Mouse (Mus musculus) G1E (cell line): ENCODE measurements around the gene Rfx4. TPM values are rescaled to one million over a fixed set of nuclear protein-coding genes. Genes with fewer than 3 reads are reported as not detected.

ENCODE experiments used
- ATAC-seq: 2 replicates; pipeline ENCODE4 v1.8.0; 2016; ENCODE audit warnings: mild to moderate bottlenecking; ENCODE audit not compliant: insufficient number of reproducible peaks, poor library complexity, low FRiP score, severe bottlenecking; ENCODE audit errors: extremely low read depth
- DNase-seq: peaks from one replicate; pipeline ENCODE4 v3.0.0; 2012; ENCODE audit warnings: low spot score
- H3K27me3 ChIP-seq: 2 replicates; pipeline ENCODE4 v1.6.1; 2012; ENCODE audit warnings: mild to moderate bottlenecking, low read length, inconsistent platforms; ENCODE audit not compliant: insufficient read depth
- H3K36me3 ChIP-seq: replicated peaks from 2 replicates; pipeline ENCODE3; 2012; ENCODE audit warnings: mild to moderate bottlenecking, inconsistent platforms
- H3K4me1 ChIP-seq: 2 replicates; pipeline ENCODE4 v1.6.1; 2012; ENCODE audit warnings: low read depth, low read length, inconsistent platforms, mixed read lengths; ENCODE audit not compliant: insufficient read depth
- H3K4me3 ChIP-seq: 2 replicates; pipeline ENCODE4 v1.5.1; 2012; ENCODE audit warnings: low read depth, mild to moderate bottlenecking, inconsistent platforms, low read length, moderate library complexity, mixed read lengths
- H3K9me3 ChIP-seq: replicated peaks from 2 replicates; pipeline ENCODE4 v1.6.1; 2012; ENCODE audit warnings: inconsistent platforms
- CTCF ChIP-seq: IDR thresholded peaks from 2 replicates; pipeline ENCODE4 v1.5.1; 2012; ENCODE audit warnings: low read depth, low read length, inconsistent platforms, mixed read lengths
- GATA1 ChIP-seq: IDR thresholded peaks from 2 replicates; pipeline ENCODE4 v1.6.1; 2012; ENCODE audit warnings: borderline replicate concordance, low read length, inconsistent platforms, mixed read lengths
- GATA2 ChIP-seq: IDR thresholded peaks from 2 replicates; pipeline ENCODE4 v1.6.1; 2012; ENCODE audit warnings: low read depth, low read length, inconsistent platforms, borderline replicate concordance
- POLR2AphosphoS5 ChIP-seq: IDR thresholded peaks from 2 replicates; pipeline ENCODE4 v1.6.1; 2012; ENCODE audit warnings: low read depth, low read length, inconsistent platforms; ENCODE audit not compliant: insufficient replicate concordance
- TAL1 ChIP-seq: conservative IDR thresholded peaks from 2 replicates; pipeline ENCODE4 v1.6.1; 2012; ENCODE audit warnings: low read depth, low read length, inconsistent platforms, mixed read lengths
- polyA plus RNA-seq: library from polyadenylated mRNA; stranded (reverse); fragments of >175 nt; gene quantifications from 2 replicates; pipeline ENCODE4 v1.2.3, GENCODE M21; 2012
- total RNA-seq, 2 experiments: library from RNA; stranded (forward) in 1 of 2; stranded (reverse) in 1 of 2; fragments of 200-1000 nt in 1 of 2; fragments of >200 nt in 1 of 2; fragmentation: Nextera tagmentation in 1 of 2; gene quantifications; 2 replicates each; pipeline ENCODE4 v1.2.3; 2014 to 2017

The Rfx4 gene
- total and polyA plus RNA-seq, 3 experiments, result not detected

- TF ChIP-seq GATA1 (no peak), TAL1 (no peak), GATA2 (no peak), CTCF (no peak), POLR2AphosphoS5 (no peak)
- ATAC-seq, result no peak
- peaks cover 8% of the 10 kb centered on the region for H3K4me1 ChIP-seq
Measured at GRCm38 (mm10) chr10:84805576-84805975, 49.7 kb downstream of the Rfx4 start.

DNA sequence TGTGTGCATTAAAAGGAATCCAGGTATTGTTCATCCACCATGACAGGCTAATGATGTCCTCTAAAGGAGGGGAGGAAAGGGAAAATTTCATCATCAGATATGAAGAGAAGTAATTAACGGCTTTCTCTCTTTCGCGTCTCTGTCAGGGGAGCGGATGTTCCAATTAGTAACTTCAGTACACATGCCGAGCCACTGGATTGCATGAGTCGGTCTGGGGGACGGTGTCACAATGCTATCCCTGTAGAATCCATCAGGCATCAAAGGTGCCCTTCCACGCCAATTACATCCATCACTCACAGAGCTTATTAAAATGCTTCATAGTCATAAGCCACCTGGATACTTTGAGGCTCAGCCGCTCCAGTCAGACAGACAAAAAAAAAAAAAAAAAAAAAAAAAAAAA, 51.3 kb downstream of the Rfx4 start:
- Histone ChIP-seq H3K9me3 (no peaks in the 10 kb centered on the region), H3K27me3 (peaks cover 8% of the 10 kb centered on the region), H3K36me3 (no peaks in the 10 kb centered on the region), H3K4me3 (no peak overlapping the region), H3K4me1 (no peaks in the 10 kb centered on the region)
- DNase-seq (no peak), ATAC-seq (no peak)
- TF ChIP-seq GATA1 (no peak), GATA2 (no peak), CTCF (no peak), POLR2AphosphoS5 (no peak)

More at GRCm38 (mm10) chr10:84805576-84805975, 49.7 kb downstream of the Rfx4 start:
- Histone ChIP-seq H3K4me3 (no peak overlapping the region), H3K27me3 (peaks cover 8% of the 10 kb centered on the region), H3K9me3 (no peaks in the 10 kb centered on the region), H3K36me3 (no peaks in the 10 kb centered on the region)
- no peak for DNase-seq

GRCm38 (mm10) chr10:84810030-84810849, 54.4 kb downstream of the Rfx4 start:
- Histone ChIP-seq H3K9me3 (no peaks in the 10 kb centered on the region), H3K4me1 (no peaks in the 10 kb centered on the region), H3K27me3 (peaks cover 5% of the 10 kb centered on the region; the same call in 1 of the 2 replicates), H3K4me3 (no peak overlapping the region), H3K36me3 (no peaks in the 10 kb centered on the region)
- TF ChIP-seq GATA1 (no peak), CTCF (no peak), POLR2AphosphoS5 (no peak), TAL1 (no peak), GATA2 (no peak)
- DNase-seq (no peak), ATAC-seq (no peak)

- ATAC-seq (no peak), DNase-seq (no peak)
- H3K27me3 ChIP-seq, result peaks cover 1% of the 10 kb centered on the region; the same call in 1 of the 2 replicates
- no peaks in the 10 kb centered on the region for H3K9me3 ChIP-seq
- H3K4me3 ChIP-seq, result no peak overlapping the region
- no peaks in the 10 kb centered on the region for H3K4me1 ChIP-seq
- TF ChIP-seq TAL1 (no peak), GATA1 (no peak), GATA2 (no peak), CTCF (no peak), POLR2AphosphoS5 (no peak)
- H3K36me3 ChIP-seq, result no peaks in the 10 kb centered on the region
Measured at GRCm38 (mm10) chr10:84811171-84811912, 55.5 kb downstream of the Rfx4 start.

DNA sequence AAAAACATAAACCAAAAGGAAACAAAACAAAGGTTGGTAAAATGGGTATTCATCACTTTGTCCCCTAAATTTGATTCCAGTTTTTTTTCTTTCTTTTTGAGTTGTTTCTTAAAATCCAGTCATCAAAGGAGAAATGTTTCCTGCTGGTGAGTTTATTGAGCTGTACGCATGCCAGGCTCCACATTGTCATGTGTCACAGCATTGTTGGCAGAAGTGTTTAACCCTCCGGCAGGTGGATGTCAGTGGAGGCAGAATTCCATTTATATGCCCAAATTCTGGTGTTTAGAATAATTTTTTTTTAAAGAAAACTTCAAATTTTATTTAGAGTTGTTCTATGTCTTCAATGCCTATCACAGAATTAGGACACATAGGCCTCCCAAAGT, 56.0 kb downstream of the Rfx4 start:
- H3K27me3 ChIP-seq, result no peaks in the 10 kb centered on the region; the same call in 1 of the 2 replicates
- no peaks in the 10 kb centered on the region for H3K36me3 ChIP-seq
- TF ChIP-seq TAL1 (no peak), GATA1 (no peak), POLR2AphosphoS5 (no peak), CTCF (no peak), GATA2 (no peak)
- no peaks in the 10 kb centered on the region for H3K4me1 ChIP-seq
- ATAC-seq (no peak), DNase-seq (no peak)
- H3K4me3 ChIP-seq, result no peak overlapping the region
- H3K9me3 ChIP-seq, result no peaks in the 10 kb centered on the region

DNA sequence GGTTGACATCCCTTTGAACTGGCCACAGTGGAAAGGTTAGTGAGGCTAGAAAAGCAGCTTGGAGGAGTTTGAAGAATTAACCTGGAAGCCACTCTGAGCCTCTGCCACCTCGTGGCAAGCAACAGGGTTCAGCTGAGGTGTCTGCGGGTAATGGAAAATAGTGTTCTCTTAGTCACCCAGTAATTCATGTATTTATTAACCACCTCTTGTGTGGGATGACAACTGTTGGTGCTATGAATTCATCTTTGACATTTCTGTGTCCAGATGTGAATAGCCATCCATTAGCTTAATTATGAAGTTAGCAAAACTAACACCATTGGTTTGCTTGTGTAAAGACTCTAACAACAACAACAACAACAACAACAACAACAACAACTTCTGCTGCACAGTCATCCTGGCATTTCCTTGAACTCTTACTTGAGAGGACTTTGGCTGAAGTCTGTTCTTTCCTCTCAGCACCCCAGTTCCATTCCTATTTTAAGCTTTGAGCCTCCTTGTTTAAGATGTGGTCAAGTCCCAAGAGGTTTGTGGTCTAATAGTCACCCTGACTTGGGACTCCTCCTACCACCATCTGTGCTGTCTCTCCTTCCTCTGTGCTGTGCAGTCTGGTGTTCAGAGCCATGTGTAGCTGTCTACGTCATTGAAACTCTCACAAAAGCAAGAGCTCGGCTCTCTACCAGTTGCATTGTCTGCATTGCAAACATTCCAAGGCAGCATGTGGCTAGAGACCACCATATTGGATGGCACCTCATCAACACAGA, 60.0 kb downstream of the Rfx4 start:
- no peaks in the 10 kb centered on the region for H3K36me3 ChIP-seq
- TF ChIP-seq GATA2 (no peak), POLR2AphosphoS5 (no peak), GATA1 (no peak), CTCF (no peak), TAL1 (no peak)
- no peaks in the 10 kb centered on the region for H3K9me3 ChIP-seq
- H3K27me3 ChIP-seq, result no peaks in the 10 kb centered on the region; the same call in 1 of the 2 replicates
- DNase-seq, result no peak
- H3K4me1 ChIP-seq, result peaks cover 3% of the 10 kb centered on the region; the same call in 1 of the 2 replicates
- H3K4me3 ChIP-seq, result no peak overlapping the region
- no peak for ATAC-seq
